Mouse (Mus musculus) intestine, embryonic 14.5 days (tissue): ENCODE data around the gene Ntm. TPM values are rescaled to one million over a fixed set of nuclear protein-coding genes. Genes with fewer than 3 reads are reported as not detected.
A peak's percentile ranks its signal among the peaks of the same experiment; 100 is the strongest.

ENCODE experiments used
- ATAC-seq: fragments of 200-750 bp; cut with Nextera tagmentation; replicated peaks from 2 replicates; pipeline ENCODE4 v1.8.0; 2017; ENCODE audit warnings: low read depth, moderate number of reproducible peaks, moderate TSS enrichment, moderate library complexity; ENCODE audit not compliant: low FRiP score, low TSS enrichment
- DNase-seq: peaks from one replicate; pipeline ENCODE4 v3.0.0-alpha.2; 2018; ENCODE audit warnings: low spot score
- H3K27ac ChIP-seq: fragments of 300-500 bp; sonication (generic); 2 replicates; pipeline ENCODE4 v1.5.1; 2014; ENCODE audit warnings: low read depth, mild to moderate bottlenecking, control low read depth
- H3K27me3 ChIP-seq: fragments of 300-500 bp; sonication (generic); replicated peaks from 2 replicates; pipeline ENCODE4 v1.6.1; 2014; ENCODE audit warnings: low read length, control low read depth; ENCODE audit not compliant: control insufficient read depth, insufficient read depth
- H3K36me3 ChIP-seq: fragments of 300-500 bp; sonication (generic); 2 replicates; pipeline ENCODE4 v1.6.1; 2014; ENCODE audit warnings: low read length, control low read depth; ENCODE audit not compliant: control insufficient read depth, insufficient read depth
- H3K4me1 ChIP-seq: fragments of 300-500 bp; sonication (generic); replicated peaks from 2 replicates; pipeline ENCODE4 v1.6.1; 2014; ENCODE audit warnings: low read length, control low read depth, mixed read lengths; ENCODE audit not compliant: control insufficient read depth, insufficient read depth
- H3K4me2 ChIP-seq: fragments of 300-500 bp; sonication (generic); 2 replicates; pipeline ENCODE4 v1.6.1; 2014; ENCODE audit warnings: low read length
- H3K4me3 ChIP-seq: fragments of 300-500 bp; sonication (generic); 2 replicates; pipeline ENCODE4 v1.5.1; 2014; ENCODE audit warnings: low read depth, low read length, control low read depth, mixed read lengths
- H3K9ac ChIP-seq: fragments of 300-500 bp; sonication (generic); 2 replicates; pipeline ENCODE4 v1.6.1; 2014; ENCODE audit warnings: mild to moderate bottlenecking, low read length
- H3K9me3 ChIP-seq: fragments of 300-500 bp; sonication (generic); 2 replicates; pipeline ENCODE4 v1.6.1; 2016; ENCODE audit warnings: low read length, control low read depth; ENCODE audit not compliant: control insufficient read depth
- WGBS: fragments of 180-500 bp; shearing (Covaris S2); extraction: QIAGEN DNeasy Blood & Tissue Kit; methylation state at CpG from one replicate; pipeline ENCODE4 v1.1.7; 2014; 5-methylcytosine and 5-hydroxymethylcytosine counted together
- polyA plus RNA-seq: library from polyadenylated mRNA; unstranded; fragments of >200 nt; fragmentation: Nextera tagmentation; extraction: Ambion mirVana; gene quantifications from 2 replicates; pipeline ENCODE4 v1.2.1, GENCODE M21; 2014

Ntm gene
- polyA plus RNA-seq, 1 experiment from 2014 or later, result 11.6 TPM

DNA sequence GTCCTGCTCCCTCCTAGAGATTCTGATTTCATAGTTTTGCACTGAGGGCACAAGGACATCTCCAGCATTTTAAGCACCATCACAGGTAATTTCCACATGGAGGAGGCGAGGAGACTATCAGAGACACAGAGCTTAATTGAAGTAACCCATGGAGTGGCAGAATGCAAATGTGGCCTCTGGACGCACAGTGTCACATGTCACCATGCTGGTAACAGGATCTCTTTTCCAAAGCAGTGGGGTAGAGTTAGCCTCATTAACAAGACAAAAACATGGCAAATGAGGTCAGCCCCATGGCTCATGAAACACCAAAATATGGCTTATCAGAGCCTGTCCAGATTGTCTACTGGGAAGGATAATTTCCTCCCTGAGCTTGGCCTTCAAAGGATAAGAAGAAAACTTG, 268.8 kb downstream of the Ntm start:
- Histone ChIP-seq H3K4me3 (no peak overlapping the region), H3K4me1 (no peaks in the 10 kb centered on the region), H3K4me2 (no peak overlapping the region), H3K36me3 (no peaks in the 10 kb centered on the region), H3K27ac (no peak overlapping the region), H3K27me3 (no peaks in the 10 kb centered on the region), H3K9ac (no peak overlapping the region), H3K9me3 (no peaks in the 10 kb centered on the region)
- ATAC-seq (no peak), DNase-seq (no peak)
- 72% methylated on average over 2 of the region's 2 CpGs for WGBS

- ATAC-seq (no peak), DNase-seq (no peak)
- H3K27ac ChIP-seq, result no peak overlapping the region
- no peaks in the 10 kb centered on the region for H3K36me3 ChIP-seq
- no peaks in the 10 kb centered on the region for H3K27me3 ChIP-seq
- H3K4me2 ChIP-seq, result no peak overlapping the region
- H3K4me3 ChIP-seq, result no peak overlapping the region
- H3K4me1 ChIP-seq, result no peaks in the 10 kb centered on the region
- 89% methylated on average over 5 of the region's 5 CpGs for WGBS
- H3K9me3 ChIP-seq, result no peaks in the 10 kb centered on the region
- no peak overlapping the region for H3K9ac ChIP-seq
Observed at GRCm38 (mm10) chr9:29691186-29691855, 271.6 kb downstream of the Ntm start.

DNA sequence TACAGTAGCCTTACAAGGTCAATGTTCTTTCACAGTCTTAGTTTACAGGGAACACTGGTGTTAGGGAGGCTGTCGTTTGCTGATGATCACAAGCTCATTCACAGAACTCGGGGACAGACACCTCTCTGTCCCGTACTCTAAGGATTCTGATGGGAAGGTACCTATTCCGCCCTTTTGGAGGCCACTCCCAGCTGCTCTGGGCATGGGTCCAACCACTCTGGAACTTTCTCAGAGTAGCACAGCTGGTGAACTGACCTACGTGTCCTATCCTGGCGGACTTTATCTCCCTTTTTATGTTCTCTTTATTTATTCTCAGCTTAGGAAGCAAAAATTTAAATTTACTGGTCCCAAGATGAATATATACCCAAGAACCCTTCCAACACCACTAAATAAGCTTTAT, 280.7 kb downstream of the Ntm start:
- no peaks in the 10 kb centered on the region for H3K36me3 ChIP-seq
- no peaks in the 10 kb centered on the region for H3K27me3 ChIP-seq
- no peak overlapping the region for H3K4me2 ChIP-seq
- no peaks in the 10 kb centered on the region for H3K9me3 ChIP-seq
- ATAC-seq (no peak), DNase-seq (no peak)
- no peak overlapping the region for H3K9ac ChIP-seq
- H3K4me3 ChIP-seq, result no peak overlapping the region
- 0 out of 2 replicates have a peak, but pooled peaks cover 3% of the 10 kb centered on the region for H3K4me1 ChIP-seq
- WGBS, result 69% methylated on average over 6 of the region's 6 CpGs
- no peak overlapping the region for H3K27ac ChIP-seq

DNA sequence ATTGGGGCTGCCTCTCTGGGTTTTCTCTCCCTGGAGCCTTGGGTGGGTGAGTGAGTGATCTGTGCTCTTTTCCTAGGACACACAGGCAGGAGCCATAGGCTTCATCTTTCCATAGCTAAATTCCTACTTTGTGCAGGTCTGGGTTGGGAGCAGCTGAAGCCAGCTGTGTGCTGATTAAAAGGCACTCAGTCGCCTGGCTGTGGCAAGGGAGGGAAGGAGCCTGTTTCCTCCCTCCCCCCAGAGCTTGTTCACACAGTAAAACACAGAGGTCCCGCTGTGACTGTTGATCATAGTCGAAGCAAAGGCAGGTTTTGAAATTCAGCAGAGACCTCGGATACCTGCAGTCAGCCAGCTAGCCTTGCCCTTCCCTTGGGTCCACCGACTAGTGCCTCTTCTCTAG, 282.3 kb downstream of the Ntm start:
- 0 out of 2 replicates have a peak, but pooled peaks cover 3% of the 10 kb centered on the region for H3K4me1 ChIP-seq
- DNase-seq, result no peak
- no peak for ATAC-seq
- WGBS, result 3% methylated on average over 5 of the region's 5 CpGs
- H3K4me3 ChIP-seq, result no peak overlapping the region
- no peaks in the 10 kb centered on the region for H3K9me3 ChIP-seq
- H3K4me2 ChIP-seq, result no peak overlapping the region
- H3K27ac ChIP-seq, result no peak overlapping the region
- H3K9ac ChIP-seq, result no peak overlapping the region
- H3K27me3 ChIP-seq, result no peaks in the 10 kb centered on the region
- no peaks in the 10 kb centered on the region for H3K36me3 ChIP-seq

DNA sequence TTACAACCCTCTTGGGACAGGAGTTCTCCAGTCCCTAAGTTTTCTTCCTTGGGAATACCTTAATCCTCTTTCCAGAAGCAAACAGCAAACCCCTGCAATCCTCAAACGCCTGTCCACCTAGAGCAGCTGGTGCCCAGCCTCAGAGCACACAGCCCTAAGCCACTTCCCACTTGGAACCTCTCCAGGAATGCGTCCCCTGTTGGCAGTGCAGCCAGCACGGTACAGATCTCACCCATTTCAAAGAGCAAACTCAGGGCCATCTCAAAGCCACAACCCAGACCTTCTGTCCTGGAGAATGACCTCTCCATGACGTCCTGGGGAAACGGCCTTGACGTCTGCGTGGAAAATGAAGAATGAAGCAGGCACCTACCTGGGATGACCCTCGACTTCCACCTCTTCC, 289.0 kb downstream of the Ntm start:
- Histone ChIP-seq H3K27ac (no peak overlapping the region), H3K36me3 (no peaks in the 10 kb centered on the region), H3K9ac (no peak overlapping the region), H3K4me2 (no peak overlapping the region), H3K4me1 (no peaks in the 10 kb centered on the region), H3K4me3 (no peak overlapping the region), H3K9me3 (no peaks in the 10 kb centered on the region), H3K27me3 (no peaks in the 10 kb centered on the region)
- ATAC-seq (no peak), DNase-seq (no peak)
- WGBS, result 42% methylated on average over 8 of the region's 8 CpGs

DNA sequence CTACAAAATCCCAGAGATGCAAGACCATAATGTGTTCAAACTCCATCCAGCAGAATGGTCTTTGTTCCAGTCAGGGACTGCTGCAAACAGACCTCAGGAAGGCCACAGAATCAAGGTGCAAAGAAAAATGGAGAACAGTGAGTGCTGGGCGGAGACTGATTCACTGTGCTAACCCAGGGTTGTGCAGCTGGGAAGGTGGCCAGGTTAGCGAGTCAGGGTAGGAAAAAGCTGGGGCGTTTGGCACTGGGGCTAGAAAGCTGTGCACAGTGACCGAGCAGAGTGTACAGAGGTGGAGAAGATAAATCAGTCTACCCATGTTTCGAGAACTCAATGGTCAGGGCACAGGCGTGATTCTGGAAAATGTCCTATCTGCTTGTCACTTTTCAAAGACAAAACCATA, 291.1 kb downstream of the Ntm start:
- no peaks in the 10 kb centered on the region for H3K9me3 ChIP-seq
- no peaks in the 10 kb centered on the region for H3K27me3 ChIP-seq
- WGBS, result 64% methylated on average over 6 of the region's 6 CpGs

DNA sequence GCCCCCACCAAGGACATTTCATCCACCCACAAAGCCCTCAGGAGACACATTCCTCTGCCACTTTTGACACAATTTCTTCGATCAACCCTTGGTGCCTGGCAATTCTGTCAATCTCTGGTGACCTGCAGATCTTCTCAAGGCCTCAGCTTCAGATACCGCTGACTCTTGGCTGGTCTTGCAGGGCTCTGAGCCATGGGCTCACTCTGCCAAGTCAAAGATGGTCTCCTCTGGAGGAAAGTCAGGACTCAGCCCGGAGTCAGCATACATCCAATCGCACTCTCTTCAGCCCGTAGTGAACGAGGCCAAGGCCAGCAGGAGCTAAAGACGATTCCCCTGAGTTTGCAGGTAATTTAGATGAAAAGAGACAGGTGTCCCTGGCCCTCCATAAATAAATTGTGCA, 299.7 kb downstream of the Ntm start:
- ATAC-seq (no peak), DNase-seq (no peak)
- Histone ChIP-seq H3K27ac (no peak overlapping the region), H3K4me1 (no peaks in the 10 kb centered on the region), H3K27me3 (no peaks in the 10 kb centered on the region), H3K9ac (no peak overlapping the region), H3K4me2 (no peak overlapping the region), H3K36me3 (no peaks in the 10 kb centered on the region), H3K9me3 (no peaks in the 10 kb centered on the region), H3K4me3 (no peak overlapping the region)
- 77% methylated on average over 7 of the region's 7 CpGs for WGBS

More for the DNA sequence above, 291.1 kb downstream of the Ntm start:
- no peak for ATAC-seq
- H3K9ac ChIP-seq, result no peak overlapping the region
- no peak overlapping the region for H3K27ac ChIP-seq
- H3K4me1 ChIP-seq, result no peaks in the 10 kb centered on the region
- no peak overlapping the region for H3K4me3 ChIP-seq
- no peak for DNase-seq
- H3K36me3 ChIP-seq, result no peaks in the 10 kb centered on the region
- H3K4me2 ChIP-seq, result no peak overlapping the region

GRCm38 (mm10) chr9:29661468-29662145, 301.3 kb downstream of the Ntm start:
- Histone ChIP-seq H3K4me1 (no peaks in the 10 kb centered on the region), H3K4me3 (no peak overlapping the region), H3K36me3 (no peaks in the 10 kb centered on the region), H3K27me3 (no peaks in the 10 kb centered on the region), H3K9me3 (no peaks in the 10 kb centered on the region), H3K9ac (no peak overlapping the region), H3K27ac (no peak overlapping the region), H3K4me2 (no peak overlapping the region)
- 21% methylated on average over 3 of the region's 3 CpGs for WGBS
- ATAC-seq (no peak), DNase-seq (peak; percentile 69)
